Mouse (Mus musculus): ENCODE measurements at regions not wholly inside any gene's neighbourhood (a gene's known extent, or its start where the extent isn't known, plus 50 kb on each side); places are given as distances from the start of the nearest gene placed in this dataset.

DNA sequence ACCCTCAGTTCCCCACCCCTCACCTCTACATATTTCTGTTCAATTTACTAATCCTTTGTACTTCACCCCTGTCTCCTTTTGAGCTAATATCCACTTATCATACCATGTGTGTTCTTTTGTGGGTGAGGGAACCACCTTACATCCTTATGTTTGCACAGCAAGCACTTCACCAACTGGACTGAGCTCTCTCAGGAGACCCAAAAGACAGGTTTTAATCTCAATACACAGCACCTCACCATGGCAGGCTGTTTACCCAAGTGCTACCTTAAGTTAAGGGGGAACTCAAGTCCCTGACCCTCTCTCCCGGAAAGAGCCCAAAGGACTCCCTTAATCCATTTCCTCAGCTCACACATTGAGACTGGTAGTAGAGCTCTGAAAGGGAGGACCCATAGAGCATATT is 62.3 kb upstream of the Agr3 start:
- no peak for DNase-seq (ENCODE audit: low spot score)

GRCm38 (mm10) chr12:35853159-35853558 is 72.3 kb upstream of the Agr3 start:
- no peak for DNase-seq (ENCODE audit: low spot score)

DNA sequence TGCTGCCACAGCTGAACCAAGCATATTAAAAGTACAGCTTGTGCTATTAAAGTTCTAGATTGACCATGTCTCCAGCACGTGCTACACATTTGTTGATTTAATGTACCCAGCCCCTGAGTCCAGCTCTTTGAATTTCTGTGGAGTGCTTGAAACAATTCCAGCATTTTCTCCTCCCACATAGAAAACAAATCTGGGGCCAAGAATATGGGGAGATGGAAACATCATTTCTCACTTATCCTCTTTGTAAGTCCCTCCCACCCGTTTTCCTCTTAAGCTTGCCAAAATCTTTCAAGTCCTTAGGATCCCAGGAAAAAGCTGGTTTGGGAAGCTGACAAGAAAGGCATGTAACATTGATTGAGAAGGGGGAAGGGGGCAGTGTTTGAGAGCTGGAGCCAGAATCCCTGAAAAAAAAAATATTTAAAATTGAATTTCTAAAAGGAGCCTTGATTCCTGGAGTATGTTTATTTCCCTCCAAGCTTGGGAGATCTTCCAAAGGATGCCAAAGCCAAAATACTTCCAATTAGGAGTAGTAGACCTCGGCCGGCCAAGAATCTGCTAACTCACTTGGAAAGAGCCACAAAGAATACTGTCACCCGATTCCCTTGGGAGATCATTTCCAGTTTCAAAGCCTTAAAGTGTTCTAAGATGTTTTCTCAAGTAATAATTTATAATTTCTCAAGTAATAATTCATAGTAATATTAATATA is 78.4 kb upstream of the Agr3 start:
- no peak for DNase-seq (ENCODE audit: low spot score)

- no peak for DNase-seq (ENCODE audit: low spot score)
Observed at GRCm38 (mm10) chr12:35836946-35837345, 88.5 kb upstream of the Agr3 start.

GRCm38 (mm10) chr12:35833285-35833684 is 92.1 kb upstream of the Agr3 start:
- DNase-seq (ENCODE audit: low spot score), result no peak

GRCm38 (mm10) chr12:35831922-35832512 is 93.4 kb upstream of the Agr3 start:
- no peak for DNase-seq (ENCODE audit: low spot score)

DNA sequence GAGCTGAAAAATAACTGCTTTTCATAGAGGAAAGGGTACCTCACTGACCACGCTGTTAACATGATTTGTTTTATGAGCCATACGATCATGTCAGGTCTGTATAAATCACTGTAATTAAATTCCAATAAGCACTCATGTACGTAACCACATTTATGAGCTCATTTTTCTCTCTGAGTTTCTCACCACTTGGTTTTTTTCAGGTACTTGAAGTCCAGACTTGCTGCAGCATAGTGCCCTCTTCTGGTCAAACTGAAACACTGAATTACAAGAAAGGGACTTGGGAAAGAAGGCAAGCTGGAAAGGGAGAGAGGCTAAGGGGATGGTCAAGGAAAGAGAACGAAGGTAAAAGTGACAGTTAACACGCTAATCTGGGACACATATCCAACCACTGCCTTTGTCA is 94.2 kb upstream of the Agr3 start:
- DNase-seq (ENCODE audit: low spot score), result no peak

DNA sequence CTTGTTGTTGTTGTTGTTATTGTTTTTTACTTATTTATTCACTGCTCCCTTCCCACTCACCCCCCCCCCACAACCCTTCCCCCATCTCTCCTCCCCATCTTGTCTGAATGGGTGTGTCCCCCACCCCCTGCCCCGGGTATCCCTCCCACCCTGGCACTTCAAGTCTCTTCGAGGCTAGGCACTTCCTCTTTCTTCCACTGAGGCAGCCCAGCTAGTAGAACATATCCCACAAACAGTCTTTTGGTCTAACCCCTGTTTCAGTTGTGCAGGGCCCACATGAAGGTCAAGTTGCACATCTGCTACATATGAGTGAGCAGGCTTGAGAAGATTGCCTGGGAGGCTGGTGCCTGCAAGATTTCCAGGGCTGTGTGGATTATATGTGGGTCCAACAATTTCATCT is 97.6 kb upstream of the Agr3 start:
- no peak for DNase-seq (ENCODE audit: low spot score)

GRCm38 (mm10) chr12:35826990-35827389 is 98.4 kb upstream of the Agr3 start:
- DNase-seq (ENCODE audit: low spot score), result no peak

DNA sequence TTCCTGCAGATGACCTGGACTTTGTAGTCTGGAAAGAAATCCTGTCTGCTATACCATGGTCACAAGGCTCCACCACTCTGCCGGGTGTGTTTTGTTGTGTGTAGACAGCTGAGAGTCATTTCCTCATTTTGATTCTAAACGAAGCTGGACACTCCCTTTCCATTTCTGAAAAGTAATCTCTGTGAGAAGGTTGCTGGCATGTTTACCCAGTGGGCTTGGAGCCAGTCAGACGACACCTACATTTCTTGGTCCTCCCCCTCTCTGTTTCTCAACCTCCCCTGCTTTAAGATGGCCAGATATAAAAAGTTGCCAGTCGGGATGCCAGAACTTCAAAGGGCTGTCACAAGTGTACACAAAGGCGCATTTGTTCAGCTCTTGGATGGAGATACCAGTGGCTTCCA is 100.8 kb upstream of the Agr3 start:
- no peak for DNase-seq (ENCODE audit: low spot score)

GRCm38 (mm10) chr12:35799261-35799660 is 126.2 kb upstream of the Agr3 start:
- peak; percentile 33 for DNase-seq (ENCODE audit: low spot score)

DNA sequence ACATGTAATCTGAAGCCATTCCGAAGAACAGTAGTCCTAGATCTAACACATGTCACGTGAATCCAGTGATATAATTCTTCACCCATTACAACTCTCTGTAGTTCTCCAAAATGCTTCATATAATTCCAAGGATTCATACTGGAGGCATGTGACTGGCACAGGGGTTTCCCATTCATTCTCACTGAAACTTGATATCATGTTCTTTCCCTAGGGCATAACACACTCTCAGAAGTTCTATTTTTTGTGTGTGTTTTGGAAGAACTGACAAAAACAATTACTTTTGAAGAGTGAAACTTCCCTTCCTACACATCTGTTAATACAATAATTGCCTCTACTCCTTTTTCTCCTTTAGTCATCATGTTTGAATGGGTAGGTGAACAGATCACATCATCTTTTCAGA is 150.0 kb upstream of the Agr3 start:
- DNase-seq (ENCODE audit: low spot score), result no peak

- no peak for DNase-seq (ENCODE audit: low spot score)
Observed at GRCm38 (mm10) chr12:35770387-35771024, 154.9 kb upstream of the Agr3 start.

DNA sequence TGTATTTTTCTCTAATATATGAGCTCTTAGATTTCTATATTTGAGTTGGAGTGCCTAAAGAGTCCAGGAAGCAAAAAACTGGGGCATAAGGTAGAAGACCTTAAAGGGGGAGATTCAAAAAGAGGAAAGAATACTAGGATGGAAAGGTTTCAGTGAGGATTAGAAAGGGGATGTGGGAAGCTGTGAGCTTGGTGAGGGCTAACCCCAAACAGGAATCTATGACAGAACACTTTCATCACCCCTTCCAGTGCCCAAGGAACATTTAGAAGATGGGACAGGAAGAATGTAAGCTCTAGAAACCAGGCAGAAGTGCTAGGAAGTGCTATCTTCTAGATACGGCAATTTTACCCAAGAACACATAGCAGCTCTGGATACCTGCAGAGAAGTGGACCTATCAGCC is 166.5 kb upstream of the Agr3 start:
- DNase-seq (ENCODE audit: low spot score), result no peak

- DNase-seq (ENCODE audit: low spot score), result no peak
Observed at GRCm38 (mm10) chr12:35755159-35755558, 170.3 kb upstream of the Agr3 start.

GRCm38 (mm10) chr12:35747997-35748396 is 177.4 kb upstream of the Agr3 start:
- DNase-seq (ENCODE audit: low spot score), result no peak

DNA sequence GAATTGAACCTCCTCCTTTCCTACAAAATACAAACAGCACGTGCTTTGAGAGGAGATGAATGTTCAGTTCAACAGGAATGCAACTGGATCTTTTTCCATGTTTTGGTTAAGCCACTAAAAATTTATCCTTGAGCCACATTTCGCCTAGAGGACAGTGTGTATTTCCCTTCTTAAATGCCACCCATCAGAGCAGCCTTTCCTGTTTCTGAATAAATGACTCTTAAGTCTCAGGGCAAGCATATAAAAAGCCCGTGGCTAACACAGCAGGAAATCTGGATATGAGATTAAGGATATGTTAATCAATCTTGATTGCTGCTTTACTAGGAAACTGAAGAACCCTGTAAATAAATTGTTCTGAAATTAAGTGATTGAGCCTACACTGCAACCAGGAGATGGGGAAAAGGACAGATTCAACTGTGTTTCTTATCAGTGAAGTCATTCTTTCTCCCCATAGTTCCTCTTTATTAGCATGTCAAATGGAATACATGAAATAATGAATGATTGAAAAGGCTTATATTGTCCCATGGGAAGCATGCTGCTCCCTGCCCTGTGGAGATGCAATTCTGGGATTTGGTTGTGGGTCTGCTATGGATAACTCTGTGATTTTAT is 178.6 kb upstream of the Agr3 start:
- DNase-seq (ENCODE audit: low spot score), result no peak

GRCm38 (mm10) chr12:35742729-35743128 is 182.7 kb upstream of the Agr3 start:
- DNase-seq (ENCODE audit: low spot score), result no peak

DNA sequence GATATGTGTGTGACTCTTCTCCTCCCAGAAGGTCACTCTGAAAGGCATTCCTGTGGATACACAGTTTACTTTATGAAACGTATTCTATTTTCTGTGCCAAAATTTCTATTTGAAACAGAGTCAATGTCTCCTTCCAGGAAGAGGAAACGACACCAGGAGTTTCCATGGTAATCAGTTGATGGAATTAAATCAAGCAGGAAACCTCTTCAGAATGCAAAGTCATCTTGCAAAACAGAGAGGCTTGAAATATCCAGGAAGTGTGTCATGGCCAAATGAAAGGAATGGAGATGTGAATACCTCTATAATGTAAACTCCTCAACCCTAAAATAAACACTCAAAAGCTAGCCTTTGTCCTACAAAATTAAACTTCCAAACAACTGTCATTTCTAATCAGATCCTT is 189.0 kb upstream of the Agr3 start:
- no peak for DNase-seq (ENCODE audit: low spot score)

DNA sequence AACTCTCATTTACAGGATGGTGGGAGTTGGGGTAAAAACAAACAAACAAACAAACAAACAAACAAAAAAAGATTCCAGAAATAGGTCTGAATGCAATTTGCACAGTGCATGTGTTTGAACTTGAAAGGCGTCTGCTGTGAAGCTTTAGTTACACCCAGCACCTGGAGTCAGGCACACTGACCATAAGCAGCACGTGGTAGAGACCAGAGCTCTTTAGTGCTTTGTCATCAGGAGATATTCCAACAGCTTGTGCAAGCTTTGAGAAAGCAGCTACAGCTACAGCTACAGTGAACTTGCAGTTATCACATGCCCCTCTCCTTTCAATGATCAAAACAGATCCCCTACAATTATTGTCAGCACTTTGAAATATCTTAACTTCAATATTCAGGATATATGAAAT is 190.4 kb upstream of the Agr3 start:
- DNase-seq (ENCODE audit: low spot score), result no peak

GRCm38 (mm10) chr12:35734371-35734770 is 191.0 kb upstream of the Agr3 start:
- DNase-seq (ENCODE audit: low spot score), result no peak

DNA sequence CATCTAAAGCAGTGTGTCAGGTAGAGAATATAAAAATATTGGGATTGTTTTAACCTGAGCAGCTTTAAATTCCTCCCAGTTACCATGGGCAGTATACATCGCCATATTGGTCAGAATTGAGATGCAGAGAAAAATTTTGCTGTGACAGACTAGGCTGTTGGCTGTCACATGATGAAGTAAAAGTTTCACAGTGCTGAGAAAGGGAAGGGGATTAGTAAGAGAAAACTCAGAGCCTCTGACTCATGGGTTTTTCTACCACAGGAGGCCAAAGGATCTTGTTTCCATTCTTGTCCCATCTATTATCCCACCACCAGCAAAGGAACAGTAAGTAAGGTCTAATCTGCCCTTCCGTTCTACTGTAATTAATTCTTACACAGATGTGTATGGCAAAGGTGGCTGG is 191.8 kb upstream of the Agr3 start:
- no peak for DNase-seq (ENCODE audit: low spot score)

- DNase-seq (ENCODE audit: low spot score), result no peak
Observed at GRCm38 (mm10) chr12:35725910-35726309, 191.1 kb upstream of the Ahr start.

Measured in spleen, adult 12 weeks (tissue).